Mouse (Mus musculus) heart, postnatal 14 days (tissue): ENCODE results near the gene Phf8. TPM values are rescaled to one million over a fixed set of nuclear protein-coding genes. Genes with fewer than 3 reads are reported as not detected.
"Not testable (repeated sequence)": the region's sequence is repeated elsewhere in the genome, so short reads cannot be mapped to it uniquely, and the experiment has no call there.

Experiments used
- DNase-seq, 2 experiments: peaks; one replicate each; pipeline ENCODE4 v3.0.0; 2021 to 2022
- intact Hi-C: fragments of 180-260 bp; cut with DNase I; formaldehyde crosslinking; loops from one replicate; pipeline ENCODE4 v1.15.1; 2025
- long read RNA-seq, 2 experiments: library from polyadenylated mRNA; stranded (forward); transcript quantifications; one replicate each; pipeline ENCODE4 v2.0.0; 2021
- total RNA-seq, 2 experiments: library from RNA; stranded (reverse); gene quantifications; 2 replicates each; pipeline ENCODE4 v1.2.3; 2021

Gene Phf8
- total RNA-seq, result 10 to 100 TPM; 21.8 to 22.6 TPM
- long read RNA-seq, experiment 1, partial matches to known transcripts, result 1 of 3 reads
- long read RNA-seq, experiment 1, other reads (novel, unspliced or antisense), result 2 of 3 reads
- long read RNA-seq, experiment 2, full-length matches to known transcripts, result 3 of 10 reads
- long read RNA-seq, experiment 2, partial matches to known transcripts, result 3 of 10 reads
- long read RNA-seq, experiment 2, other reads (novel, unspliced or antisense), result 4 of 10 reads

GRCm38 (mm10) chrX:151520458-151521322 is at the start of gene Phf8:
Phf8 (plus strand) TSS chrX:151520672.
- intact Hi-C loops, result loop anchor here (5.0 kb wide), 1 partner anchor 178 kb away; the partner anchor contains the start of gene Fam120c
- peak; percentile 93 to 94 for DNase-seq

- intact Hi-C loops, result no loop called here
- DNase-seq, result no peak
Measured at GRCm38 (mm10) chrX:151488128-151488527, 32.3 kb upstream of the Phf8 start.

GRCm38 (mm10) chrX:151493269-151493668 is 27.2 kb upstream of the Phf8 start:
- intact Hi-C loops, DNase-seq: not testable (repeated sequence)

DNA sequence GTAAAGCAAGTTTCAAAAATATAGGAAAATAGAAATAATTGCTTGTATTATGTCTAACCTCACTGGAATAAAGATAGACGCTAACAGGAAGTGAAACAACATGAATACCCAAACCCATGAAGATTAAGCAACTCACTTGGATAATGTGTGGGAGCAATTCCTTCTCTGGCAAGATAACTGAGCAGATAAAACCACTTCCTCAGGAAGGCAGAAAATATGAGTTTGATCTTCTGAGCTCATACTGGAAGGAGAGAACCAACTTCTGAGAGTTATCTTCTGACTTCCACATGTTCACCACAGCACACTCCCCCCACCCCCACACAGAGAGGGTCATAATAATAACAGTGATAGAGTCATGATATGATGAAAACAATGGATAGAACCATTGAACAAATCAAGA is 23.9 kb upstream of the Phf8 start:
- DNase-seq, result no peak
- intact Hi-C loops, result no loop called here

DNA sequence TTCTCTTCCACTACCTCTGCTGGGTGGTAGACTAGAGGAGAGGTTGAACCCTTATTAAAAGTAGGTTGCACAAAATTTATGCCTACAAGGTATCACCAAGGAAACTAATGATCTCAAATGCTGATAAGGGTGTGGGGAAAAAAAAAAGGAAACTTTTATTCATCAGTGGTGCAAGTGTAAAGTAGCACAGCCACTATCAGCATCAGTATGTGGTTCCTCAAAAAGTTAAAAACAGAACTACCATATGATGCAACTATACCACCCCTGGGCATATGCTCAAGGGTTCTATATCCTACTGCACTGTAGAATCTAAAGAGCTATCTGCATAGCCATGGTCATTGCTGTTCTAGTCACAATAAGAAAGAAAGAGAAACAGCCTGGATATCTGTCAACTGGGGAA is 11.9 kb upstream of the Phf8 start:
- no peak for DNase-seq
- intact Hi-C loops, result no loop called here

GRCm38 (mm10) chrX:151509906-151510305 is 10.6 kb upstream of the Phf8 start:
- intact Hi-C loops, result no loop called here
- no peak for DNase-seq

DNA sequence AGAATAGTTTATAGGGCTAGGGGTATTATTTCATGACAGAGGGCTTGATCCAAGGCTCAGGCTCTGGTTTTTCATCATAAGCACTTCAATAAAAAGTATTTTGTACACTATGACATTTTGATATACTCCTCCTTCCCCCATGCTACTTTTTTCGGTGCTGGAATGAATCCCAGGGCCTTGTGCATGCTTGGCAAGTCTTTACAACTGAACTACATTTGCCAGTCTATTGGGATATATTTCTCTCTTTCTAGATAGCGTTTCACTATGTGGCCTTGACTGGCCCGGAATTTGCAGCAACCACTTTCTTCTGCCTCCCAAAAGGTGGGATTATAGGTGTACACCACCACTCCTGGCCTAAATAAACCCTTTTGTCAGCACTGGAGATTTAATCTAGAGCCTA is 7.4 kb upstream of the Phf8 start:
- no peak for DNase-seq
- intact Hi-C loops, result no loop called here

DNA sequence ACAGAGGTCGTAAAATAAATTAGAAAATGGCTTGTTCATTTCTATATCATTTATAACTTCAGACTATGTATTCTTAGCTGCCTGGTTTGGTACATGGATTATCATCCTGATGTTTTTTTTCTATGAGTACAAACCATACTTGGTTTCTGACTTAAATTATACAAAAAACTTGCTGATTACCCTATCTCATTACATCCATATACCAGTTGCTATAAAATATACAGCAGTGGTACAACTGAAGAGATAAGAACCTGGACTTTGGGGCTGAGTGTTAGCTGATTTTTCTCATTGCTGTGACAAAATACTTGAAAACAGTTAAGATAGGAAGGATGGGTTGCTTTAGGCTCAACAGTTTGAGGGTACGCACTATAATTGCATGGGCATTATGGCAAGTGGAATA is 6.8 kb upstream of the Phf8 start:
- intact Hi-C loops, result no loop called here
- DNase-seq, result no peak

DNA sequence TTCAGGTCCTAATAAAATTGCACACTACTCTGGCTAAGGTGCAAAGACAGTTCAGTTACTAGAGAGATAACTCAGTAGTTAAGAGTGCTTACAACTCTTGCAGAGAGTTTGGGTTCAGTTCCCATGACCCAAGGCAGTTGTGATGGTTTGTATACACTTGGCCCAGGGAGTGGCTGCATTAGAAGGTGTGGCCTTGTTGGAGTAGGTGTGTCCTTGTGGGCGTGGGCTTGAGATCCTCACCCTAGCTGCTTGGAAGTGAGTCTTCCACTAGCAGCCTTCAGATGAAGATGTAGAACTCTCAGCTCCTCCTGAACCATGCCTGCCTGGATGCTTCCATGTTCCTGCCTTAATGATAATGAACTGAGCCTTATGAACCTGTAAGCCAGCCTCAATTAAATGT is 2.3 kb upstream of the Phf8 start:
- intact Hi-C loops, result no loop called here
- DNase-seq, result no peak

DNA sequence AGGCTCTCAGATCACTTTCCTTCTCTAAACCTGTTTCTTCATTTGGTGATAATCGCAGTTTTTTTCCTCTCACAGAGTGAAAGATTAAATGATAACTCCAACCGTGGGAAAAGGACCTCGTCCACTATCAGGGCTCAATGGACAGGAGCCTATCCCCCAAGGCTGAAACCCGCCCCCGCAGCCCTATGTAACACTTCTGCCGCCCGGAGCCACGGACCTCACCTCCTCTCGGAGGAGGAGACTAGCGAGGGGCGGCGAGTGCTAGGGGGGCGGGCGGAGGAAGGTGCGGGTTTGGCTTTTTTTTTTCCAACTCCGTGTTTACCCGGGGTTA is 380 bp upstream of the Phf8 start:
- DNase-seq, result no peak
- intact Hi-C loops, result loop anchor here (5.0 kb wide), 1 partner anchor 178 kb away; the partner anchor contains the start of gene Fam120c

- DNase-seq, result peak; percentile 4 to 21
Measured at GRCm38 (mm10) chrX:151521786-151522522, 1.5 kb downstream of the Phf8 start.

DNA sequence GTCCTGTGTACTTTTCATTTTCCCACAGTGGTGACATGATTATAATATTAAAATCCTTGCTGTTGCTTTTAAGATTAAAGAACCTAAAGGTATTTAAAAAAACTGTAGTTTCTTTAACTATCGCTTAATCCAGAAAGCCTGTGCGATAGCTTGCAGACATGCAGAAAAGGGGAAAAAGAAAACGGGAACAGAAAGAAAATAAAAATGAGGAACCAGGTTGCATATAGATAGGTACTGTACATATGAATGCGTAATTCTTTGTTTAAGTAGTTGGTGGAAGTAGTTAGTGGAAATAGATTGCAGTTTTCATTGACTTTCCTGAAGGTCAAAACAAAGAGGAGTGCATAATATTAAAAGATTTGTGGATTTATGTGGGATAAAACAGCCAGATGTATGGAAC is 32.9 kb downstream of the Phf8 start:
- intact Hi-C loops, result no loop called here
- DNase-seq, result no peak

More at GRCm38 (mm10) chrX:151521786-151522522, 1.5 kb downstream of the Phf8 start:
- intact Hi-C loops, result loop anchor here (5.0 kb wide), 1 partner anchor 180 kb away; the partner anchor contains the start of gene Fam120c

- no peak for DNase-seq
- intact Hi-C loops, result no loop called here
Measured at GRCm38 (mm10) chrX:151575166-151575565, 54.7 kb downstream of the Phf8 start.

DNA sequence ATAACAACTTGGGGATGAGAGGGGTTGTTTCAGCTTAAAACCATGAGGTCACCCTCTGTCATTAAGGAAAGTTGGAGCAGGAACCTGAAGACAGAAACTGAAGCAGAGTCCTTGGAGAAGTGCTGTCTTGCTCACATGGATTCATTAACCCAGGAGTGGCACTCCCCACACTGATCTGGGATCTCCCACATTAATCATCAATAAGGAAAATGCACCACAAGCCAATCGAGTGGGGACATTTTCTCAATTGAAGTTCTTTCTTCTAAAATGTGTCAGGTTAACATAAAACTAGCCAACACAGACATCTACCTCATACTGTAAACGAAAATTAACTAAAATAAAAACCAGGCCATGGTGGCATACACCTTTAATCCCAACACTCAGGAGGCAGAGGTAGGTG is 122.9 kb downstream of the Phf8 start:
- no peak for DNase-seq

GRCm38 (mm10) chrX:151653744-151654143 is 133.3 kb downstream of the Phf8 start:
- intact Hi-C loops, result no loop called here
- DNase-seq, result no peak

More for the DNA sequence above, 122.9 kb downstream of the Phf8 start:
- intact Hi-C loops, result no loop called here

DNA sequence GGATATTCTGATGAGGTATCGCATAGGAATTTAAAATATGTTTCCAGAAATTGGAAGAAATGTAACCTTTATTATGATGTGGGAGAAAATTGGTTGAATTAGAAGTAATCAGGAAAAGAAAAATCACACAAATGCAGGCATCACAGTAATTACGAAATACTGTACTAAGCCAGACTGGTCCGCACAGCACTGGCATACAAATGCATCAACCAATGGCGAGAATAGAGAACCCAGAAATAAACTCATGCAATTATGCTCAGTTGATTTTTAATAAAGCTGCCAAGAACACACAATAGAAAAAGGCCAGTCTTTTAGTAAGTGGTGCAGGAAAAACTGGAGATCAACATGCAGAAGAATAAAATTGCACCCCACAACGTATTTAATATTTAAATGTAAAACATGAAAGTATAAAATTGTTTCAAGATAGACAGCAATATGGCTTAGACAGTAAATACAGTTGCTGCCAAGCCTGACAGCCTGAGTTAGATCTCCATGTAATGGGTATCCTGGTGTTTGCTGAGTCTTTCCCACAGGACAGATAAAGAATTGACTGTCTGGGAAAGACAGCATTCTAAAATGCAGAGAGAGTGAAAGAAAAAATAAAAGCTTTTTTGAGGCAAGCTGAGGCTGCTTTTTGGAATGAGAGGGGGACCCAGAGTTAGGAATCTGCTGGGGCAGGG is 154.2 kb downstream of the Phf8 start:
- intact Hi-C loops, result no loop called here
- no peak for DNase-seq
